Mouse (Mus musculus): ENCODE measurements around the gene Rabgap1l. TPM values are rescaled to one million over a fixed set of nuclear protein-coding genes. Genes with fewer than 3 reads are reported as not detected.

The Rabgap1l gene
- polyA plus RNA-seq, 1 experiment, result 25.6 TPM

GRCm38 (mm10) chr1:160714685-160715084 lies 78.3 kb downstream of the Rabgap1l start:
- DNase-seq, result no peak
- TF ChIP-seq POLR2A (IDR thresholded peaks at IDR 0.05; ENCODE audit: borderline replicate concordance, extremely low read depth, low read depth, low read length) (no peak), CTCF (IDR thresholded peaks at IDR 0.05; ENCODE audit: insufficient read depth, low read length) (peak; percentile 13; the same call in 1 of the 2 replicates)
- Histone ChIP-seq H3K4me1 (ENCODE audit: control insufficient read depth, insufficient read depth, low read length) (no peaks in the 10 kb centered on the region), H3K4me3 (replicated peaks; ENCODE audit: extremely low read depth, low read depth, low read length) (no peak overlapping the region)

- TF ChIP-seq POLR2A (IDR thresholded peaks at IDR 0.05; ENCODE audit: borderline replicate concordance, extremely low read depth, low read depth, low read length) (no peak), CTCF (IDR thresholded peaks at IDR 0.05; ENCODE audit: insufficient read depth, low read length) (no peak)
- 79% methylated on average over 4 of the region's 4 CpGs for WGBS
Observed at GRCm38 (mm10) chr1:160713887-160714286, 79.1 kb downstream of the Rabgap1l start.

GRCm38 (mm10) chr1:160713383-160713782 lies 79.6 kb downstream of the Rabgap1l start:
- no peak for TF ChIP-seq CTCF (IDR thresholded peaks at IDR 0.05; ENCODE audit: insufficient read depth, low read length)
- WGBS, result 84% methylated on average over 1 of the region's 1 CpGs
- H3K4me1 ChIP-seq (ENCODE audit: control insufficient read depth, insufficient read depth, low read length), result no peaks in the 10 kb centered on the region
- DNase-seq, result no peak
- no peak overlapping the region for H3K4me3 ChIP-seq (replicated peaks; ENCODE audit: extremely low read depth, low read depth, low read length)

More at GRCm38 (mm10) chr1:160713887-160714286, 79.1 kb downstream of the Rabgap1l start:
- no peaks in the 10 kb centered on the region for H3K4me1 ChIP-seq (ENCODE audit: control insufficient read depth, insufficient read depth, low read length)
- no peak overlapping the region for H3K4me3 ChIP-seq (replicated peaks; ENCODE audit: extremely low read depth, low read depth, low read length)
- no peak for DNase-seq

- Histone ChIP-seq H3K4me3 (replicated peaks; ENCODE audit: extremely low read depth, low read depth, low read length) (no peak overlapping the region), H3K4me1 (ENCODE audit: control insufficient read depth, insufficient read depth, low read length) (no peaks in the 10 kb centered on the region; the same call in 1 of the 2 replicates)
- TF ChIP-seq CTCF (IDR thresholded peaks at IDR 0.05; ENCODE audit: insufficient read depth, low read length) (no peak), POLR2A (IDR thresholded peaks at IDR 0.05; ENCODE audit: borderline replicate concordance, extremely low read depth, low read depth, low read length) (no peak)
- no peak for DNase-seq
Observed at GRCm38 (mm10) chr1:160710539-160710938, 82.5 kb downstream of the Rabgap1l start.

GRCm38 (mm10) chr1:160704596-160704995 lies 88.4 kb downstream of the Rabgap1l start:
- no peak overlapping the region for H3K4me3 ChIP-seq (replicated peaks; ENCODE audit: extremely low read depth, low read depth, low read length)
- no peaks in the 10 kb centered on the region; the same call in 1 of the 2 replicates for H3K4me1 ChIP-seq (ENCODE audit: control insufficient read depth, insufficient read depth, low read length)
- DNase-seq, result no peak
- 90% methylated on average over 2 of the region's 2 CpGs for WGBS
- TF ChIP-seq POLR2A (IDR thresholded peaks at IDR 0.05; ENCODE audit: borderline replicate concordance, extremely low read depth, low read depth, low read length) (no peak), CTCF (IDR thresholded peaks at IDR 0.05; ENCODE audit: insufficient read depth, low read length) (no peak)

DNA sequence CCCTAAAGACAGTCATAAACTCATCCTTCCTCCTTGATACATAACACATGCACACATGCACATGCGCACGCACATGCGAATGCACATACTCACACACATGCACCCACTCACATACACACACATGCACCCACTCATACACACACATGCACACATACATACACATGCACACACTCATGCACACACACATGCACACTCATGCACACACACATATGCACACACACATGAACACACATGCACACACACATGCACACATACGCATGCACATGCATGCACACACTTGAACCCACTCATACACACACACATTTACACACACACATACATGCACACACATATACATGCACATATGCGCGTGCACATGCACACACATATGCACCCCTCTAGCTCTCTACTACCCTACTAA lies 89.2 kb downstream of the Rabgap1l start:
- WGBS, result 97% methylated on average over 6 of the region's 6 CpGs
- Histone ChIP-seq H3K4me3 (replicated peaks; ENCODE audit: extremely low read depth, low read depth, low read length) (no peak overlapping the region), H3K4me1 (ENCODE audit: control insufficient read depth, insufficient read depth, low read length) (no peaks in the 10 kb centered on the region; the same call in 1 of the 2 replicates)
- TF ChIP-seq CTCF (IDR thresholded peaks at IDR 0.05; ENCODE audit: insufficient read depth, low read length), result no peak
- no peak for TF ChIP-seq POLR2A (IDR thresholded peaks at IDR 0.05; ENCODE audit: borderline replicate concordance, extremely low read depth, low read depth, low read length)
- DNase-seq, result no peak

GRCm38 (mm10) chr1:160693094-160693447 lies 99.9 kb downstream of the Rabgap1l start:
- WGBS, result 9% methylated on average over 1 of the region's 1 CpGs
- H3K4me1 ChIP-seq (ENCODE audit: control insufficient read depth, insufficient read depth, low read length), result peaks cover 2% of the 10 kb centered on the region; the same call in 1 of the 2 replicates
- TF ChIP-seq CTCF (IDR thresholded peaks at IDR 0.05; ENCODE audit: insufficient read depth, low read length), result no peak
- TF ChIP-seq POLR2A (IDR thresholded peaks at IDR 0.05; ENCODE audit: borderline replicate concordance, extremely low read depth, low read depth, low read length), result no peak
- peak; percentile 81 for DNase-seq
- no peak overlapping the region for H3K4me3 ChIP-seq (replicated peaks; ENCODE audit: extremely low read depth, low read depth, low read length)

DNA sequence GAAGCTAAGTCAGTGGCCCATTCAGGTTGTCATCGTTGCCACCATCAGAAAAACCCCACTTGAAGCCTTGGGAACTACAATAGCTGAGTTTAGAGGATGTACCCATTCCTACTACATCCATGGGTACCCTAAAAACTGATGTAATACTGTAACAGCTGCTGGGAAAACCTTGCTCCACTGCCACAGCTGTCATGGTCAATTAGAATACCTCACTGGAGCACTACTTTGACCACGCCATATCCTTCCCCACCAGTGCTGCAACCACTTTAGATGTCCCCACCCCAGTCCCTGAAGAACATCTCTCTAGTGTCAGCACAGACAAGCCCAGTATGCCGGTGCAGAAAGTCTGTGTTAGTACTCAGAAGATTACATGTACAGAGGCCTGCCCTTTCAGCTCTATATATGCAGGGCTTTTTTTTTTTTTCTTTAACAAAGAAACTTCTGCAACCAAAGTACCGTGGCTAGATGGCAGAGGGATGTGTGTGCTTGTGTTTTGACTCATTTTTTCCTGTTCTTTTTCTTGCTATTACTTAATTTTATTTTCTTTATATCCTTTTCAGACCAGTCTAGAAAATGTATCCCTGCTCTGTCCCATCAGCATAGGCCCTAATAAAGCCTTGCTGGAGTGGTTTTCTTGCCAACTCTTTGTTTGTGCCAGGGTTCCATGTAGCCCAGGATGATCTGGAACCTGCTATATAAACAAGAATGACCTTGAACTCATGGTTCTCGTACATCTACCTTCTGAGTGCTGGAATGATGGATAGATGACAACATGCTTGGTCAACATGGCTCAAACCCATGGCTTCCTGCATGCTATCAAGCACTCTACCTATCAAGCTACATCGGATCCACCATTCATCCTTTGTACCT lies 100.6 kb downstream of the Rabgap1l start:
- TF ChIP-seq CTCF (IDR thresholded peaks at IDR 0.05; ENCODE audit: insufficient read depth, low read length), result no peak
- no peak for TF ChIP-seq POLR2A (IDR thresholded peaks at IDR 0.05; ENCODE audit: borderline replicate concordance, extremely low read depth, low read depth, low read length)
- H3K4me3 ChIP-seq (replicated peaks; ENCODE audit: extremely low read depth, low read depth, low read length), result no peak overlapping the region
- peaks cover 2% of the 10 kb centered on the region; the same call in 1 of the 2 replicates for H3K4me1 ChIP-seq (ENCODE audit: control insufficient read depth, insufficient read depth, low read length)
- no peak for DNase-seq
- 74% methylated on average over 6 of the region's 6 CpGs for WGBS

DNA sequence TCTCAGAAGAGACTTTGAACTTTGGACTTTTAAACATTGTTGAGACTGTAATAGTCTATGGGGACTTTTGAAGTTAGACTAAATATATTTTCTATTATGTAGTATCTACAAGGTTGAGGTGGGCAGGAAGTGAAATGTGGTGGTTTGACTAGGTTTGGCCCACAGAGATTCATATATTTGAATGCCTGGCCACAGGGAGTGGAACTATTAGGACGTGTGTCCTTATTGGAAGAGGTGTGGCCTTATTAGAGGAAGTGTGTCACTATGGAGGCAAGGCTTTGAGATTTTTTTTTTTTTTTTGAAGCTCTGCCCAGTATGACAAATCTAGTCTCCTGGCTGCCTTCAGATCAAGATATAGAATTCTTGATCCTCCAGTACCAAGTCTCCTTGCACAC lies 101.8 kb downstream of the Rabgap1l start:
- Histone ChIP-seq H3K4me1 (ENCODE audit: control insufficient read depth, insufficient read depth, low read length) (peaks cover 2% of the 10 kb centered on the region; the same call in 1 of the 2 replicates), H3K4me3 (replicated peaks; ENCODE audit: extremely low read depth, low read depth, low read length) (no peak overlapping the region)
- TF ChIP-seq POLR2A (IDR thresholded peaks at IDR 0.05; ENCODE audit: borderline replicate concordance, extremely low read depth, low read depth, low read length) (no peak), CTCF (IDR thresholded peaks at IDR 0.05; ENCODE audit: insufficient read depth, low read length) (no peak)
- DNase-seq, result no peak
- WGBS, result 62% methylated on average over 1 of the region's 1 CpGs
